Mouse (Mus musculus): ENCODE results near the gene Abhd10.

- no peak for TF ChIP-seq USF2 (conservative IDR thresholded peaks at IDR 0.05; ENCODE audit: low read depth, low read length)
- TF ChIP-seq POLR2A (IDR thresholded peaks at IDR 0.05; ENCODE audit: low read depth, low read length), result no peak
Observed at GRCm38 (mm10) chr16:45743591-45744144, 913 bp upstream of the Abhd10 start.
